Comparison of ENCODE assay signal across 27 mouse cellular contexts in genomic region chr15:103371741-103372140, GRCm38 (mm10). TPM values are rescaled to one million over a fixed set of nuclear protein-coding genes. Genes with fewer than 3 reads are reported as not detected.
DNase-seq lines count a peak whose midpoint lies in the region; ATAC-seq and TF ChIP-seq lines count a peak whose summit lies in the region.
"Had no signal": no experiment of that assay in that cellular context is flagged by ENCODE, and none has a peak within 500 bp of the region (broad histone marks: within the 10 kb centered on the region; RNA-seq: fewer than 3 reads in every experiment).

No protein-coding gene starts in this region.

- WGBS in heart, embryonic 10.5 days, result 68% methylated on average over 1 of the region's 1 CpGs
- 70% methylated on average over 1 of the region's 1 CpGs for WGBS in embryonic facial prominence, embryonic 15.5 days
- 81% methylated on average over 1 of the region's 1 CpGs for WGBS in limb, embryonic 14.5 days

- peak overlapping the region; percentile 47 for H3K27ac ChIP-seq in heart, embryonic 10.5 days
- peak overlapping the region; percentile 48; the same call in 1 of the 2 replicates for H3K27ac ChIP-seq in embryonic facial prominence, embryonic 15.5 days (replicated peaks)
- H3K27ac ChIP-seq in limb, embryonic 14.5 days (replicated peaks; ENCODE audit: low read depth, low read length), result peak overlapping the region; percentile 21; the same call in 1 of the 2 replicates
- H3K27ac ChIP-seq: forebrain, embryonic 10.5 days; hindbrain, embryonic 13.5 days; kidney, postnatal 0 days; liver, embryonic 12.5 days; midbrain, embryonic 12.5 days had no signal

- H3K36me3 ChIP-seq in heart, embryonic 10.5 days, result no peaks in the 10 kb centered on the region
- no peaks in the 10 kb centered on the region for H3K36me3 ChIP-seq in embryonic facial prominence, embryonic 15.5 days
- H3K36me3 ChIP-seq in limb, embryonic 14.5 days (ENCODE audit: control insufficient read depth, insufficient read depth, low read length), result no peaks in the 10 kb centered on the region
- H3K36me3 ChIP-seq: forebrain, embryonic 10.5 days; hindbrain, embryonic 13.5 days; liver, embryonic 12.5 days; midbrain, embryonic 12.5 days had no signal

- TF ChIP-seq POLR2A in limb, embryonic 14.5 days (IDR thresholded peaks at IDR 0.05; ENCODE audit: borderline replicate concordance, extremely low read depth, insufficient read depth, insufficient read length), result no peak

- H3K4me1 ChIP-seq in heart, embryonic 10.5 days, result peaks cover 48% of the 10 kb centered on the region
- peaks cover 24% of the 10 kb centered on the region for H3K4me1 ChIP-seq in embryonic facial prominence, embryonic 15.5 days
- peaks cover 26% of the 10 kb centered on the region for H3K4me1 ChIP-seq in limb, embryonic 14.5 days (ENCODE audit: control insufficient read depth, insufficient read depth, low read length)

- intact Hi-C loops in heart, postnatal 10 days (cut with DNase I), result no loop called here

- peak; percentile 42 for DNase-seq in heart, embryonic 10.5 days (ENCODE audit: low spot score)
- DNase-seq in heart, postnatal 10 days, result no peak
- peak; percentile 75 for DNase-seq in NIH3T3 (ENCODE audit: low read depth)
- no peak for DNase-seq in limb, embryonic 14.5 days (ENCODE audit: low spot score)
- no peak for DNase-seq in right cerebral cortex, adult 2 months (ENCODE audit: low spot score in 2 of 2)
- DNase-seq in lung, postnatal 10 days, result no peak
- DNase-seq in urinary bladder, adult 2 months (ENCODE audit: low spot score), result no peak
- DNase-seq: adrenal gland, postnatal 25 days; cerebellum, adult 8-10 months; cerebellum, postnatal 36 days; forebrain, postnatal 0 days; kidney, adult 11 months; left cerebral cortex, postnatal 4 days; lung, adult 2 months had no signal

- no peak for ATAC-seq in embryonic facial prominence, embryonic 15.5 days (ENCODE audit: insufficient number of reproducible peaks, low FRiP score, low TSS enrichment, low read depth)
- no peak for ATAC-seq in limb, embryonic 14.5 days (ENCODE audit: low FRiP score, low read depth)
- ATAC-seq: forebrain, postnatal 0 days; liver, embryonic 12.5 days had no signal

- no peak overlapping the region for H3K9ac ChIP-seq in embryonic facial prominence, embryonic 15.5 days
- no peak overlapping the region for H3K9ac ChIP-seq in limb, embryonic 14.5 days (ENCODE audit: low read depth, low read length, severe bottlenecking)
- H3K9ac ChIP-seq: forebrain, postnatal 0 days; hindbrain, embryonic 13.5 days; liver, embryonic 12.5 days; midbrain, embryonic 12.5 days had no signal

- H3K9me3 ChIP-seq in heart, embryonic 10.5 days, result no peaks in the 10 kb centered on the region
- H3K9me3 ChIP-seq in embryonic facial prominence, embryonic 15.5 days (replicated peaks), result no peaks in the 10 kb centered on the region
- H3K9me3 ChIP-seq in limb, embryonic 14.5 days (ENCODE audit: control insufficient read depth, low read length), result no peaks in the 10 kb centered on the region
- H3K9me3 ChIP-seq: forebrain, embryonic 10.5 days; hindbrain, embryonic 13.5 days; liver, embryonic 12.5 days; midbrain, embryonic 12.5 days had no signal

- H3K4me2 ChIP-seq in embryonic facial prominence, embryonic 15.5 days (replicated peaks), result no peak overlapping the region
- H3K4me2 ChIP-seq in limb, embryonic 14.5 days (replicated peaks; ENCODE audit: low read depth, low read length, severe bottlenecking), result no peak overlapping the region
- H3K4me2 ChIP-seq: hindbrain, embryonic 13.5 days; liver, embryonic 12.5 days; midbrain, embryonic 12.5 days had no signal

- H3K27me3 ChIP-seq in heart, embryonic 10.5 days (ENCODE audit: insufficient read depth, poor library complexity, severe bottlenecking), result no peaks in the 10 kb centered on the region
- H3K27me3 ChIP-seq in embryonic facial prominence, embryonic 15.5 days, result no peaks in the 10 kb centered on the region; the same call in 1 of the 2 replicates
- H3K27me3 ChIP-seq in limb, embryonic 14.5 days (ENCODE audit: control insufficient read depth, insufficient read depth, low read length), result no peaks in the 10 kb centered on the region

- H3K4me3 ChIP-seq in heart, embryonic 10.5 days, result no peak overlapping the region
- H3K4me3 ChIP-seq in embryonic facial prominence, embryonic 15.5 days (replicated peaks), result no peak overlapping the region
- H3K4me3 ChIP-seq in limb, embryonic 14.5 days (replicated peaks; ENCODE audit: low read length), result no peak overlapping the region
- H3K4me3 ChIP-seq: forebrain, embryonic 10.5 days; hindbrain, embryonic 13.5 days; liver, embryonic 12.5 days; midbrain, embryonic 12.5 days had no signal

RNA-seq across cellular contexts. Expression of gene Itga5, which starts 5.2 kb away (rescaled TPM):
- 60.6 and 98.7 TPM in 2 replicates for polyA plus RNA-seq in heart, embryonic 10.5 days (2016; fragmentation: Nextera tagmentation; extraction: Ambion mirVana)
- total RNA-seq in heart, postnatal 10 days (2021), result 100 to 1,000 TPM in 1 of 2 experiments, 10 to 100 TPM in 1; 89.4 to 101 TPM
- polyA plus RNA-seq in embryonic facial prominence, embryonic 15.5 days (2015; fragmentation: Nextera tagmentation; extraction: Ambion mirVana), result 51.2 and 52.2 TPM in 2 replicates
- 71.2 and 91.3 TPM in 2 replicates for polyA plus RNA-seq in limb, embryonic 14.5 days (2012; rRNA removed)
- polyA plus RNA-seq in limb, embryonic 14.5 days (2014; fragmentation: Nextera tagmentation; extraction: Ambion mirVana), result 63.4 and 66.5 TPM in 2 replicates
- polyA plus RNA-seq in urinary bladder, adult 2 months (2012; rRNA removed), result 138 and 146 TPM in 2 replicates

RNA-seq across cellular contexts. Expression of gene Zfp385a, which starts 31.8 kb away (rescaled TPM):
- polyA plus RNA-seq in heart, embryonic 10.5 days (2016; fragmentation: Nextera tagmentation; extraction: Ambion mirVana), result 8.9 and 15.8 TPM in 2 replicates
- total RNA-seq in heart, postnatal 10 days (2021), result 10 to 100 TPM; 24.3 to 26.2 TPM
- 16.1 and 18.9 TPM in 2 replicates for polyA plus RNA-seq in embryonic facial prominence, embryonic 15.5 days (2015; fragmentation: Nextera tagmentation; extraction: Ambion mirVana)
- 23.4 and 28.8 TPM in 2 replicates for polyA plus RNA-seq in limb, embryonic 14.5 days (2012; rRNA removed)
- polyA plus RNA-seq in limb, embryonic 14.5 days (2014; fragmentation: Nextera tagmentation; extraction: Ambion mirVana), result 16.4 and 19.1 TPM in 2 replicates
- polyA plus RNA-seq in urinary bladder, adult 2 months (2012; rRNA removed), result 9.9 and 15.6 TPM in 2 replicates

RNA-seq across cellular contexts. Expression of gene Gtsf1, which starts 58.5 kb away (rescaled TPM):
- polyA plus RNA-seq in heart, embryonic 10.5 days (2016; fragmentation: Nextera tagmentation; extraction: Ambion mirVana), result 3.9 and 21.8 TPM in 2 replicates
- under 1 TPM; 0.52 to 0.53 TPM for total RNA-seq in heart, postnatal 10 days (2021)
- polyA plus RNA-seq in embryonic facial prominence, embryonic 15.5 days (2015; fragmentation: Nextera tagmentation; extraction: Ambion mirVana), result not detected in 2 replicates
- 0.10 TPM in 1 of 2 replicates, not detected in the other for polyA plus RNA-seq in limb, embryonic 14.5 days (2012; rRNA removed)
- polyA plus RNA-seq in limb, embryonic 14.5 days (2014; fragmentation: Nextera tagmentation; extraction: Ambion mirVana), result not detected in 2 replicates
- polyA plus RNA-seq in urinary bladder, adult 2 months (2012; rRNA removed), result 0.08 TPM in 1 of 2 replicates, not detected in the other
- total RNA-seq: adrenal gland, postnatal 25 days; forebrain, postnatal 0 days; gastrocnemius, postnatal 25 days; layer of hippocampus, postnatal 14 days; left cerebral cortex, adult 8-10 months; left cerebral cortex, postnatal 4 days had no signal
- polyA plus RNA-seq: brain, embryonic 14.5 days; forebrain, embryonic 10.5 days; forebrain, postnatal 0 days; hindbrain, embryonic 13.5 days; kidney, postnatal 0 days; liver, embryonic 12.5 days; lung, adult 2 months; midbrain, embryonic 12.5 days; neural tube, embryonic 11.5 days; spleen, adult 2 months; thymus, postnatal 0 days had no signal

Comparison
In these comparisons a context has a peak if more than half of its experiments do, and no peak if none do; other contexts are left out.
1. DNase-seq: peak in heart, embryonic 10.5 days (single experiment) and NIH3T3 (single experiment); none in heart, postnatal 10 days (0 of 2), limb, embryonic 14.5 days (single experiment), right cerebral cortex, adult 2 months (0 of 2), lung, postnatal 10 days (single experiment) and urinary bladder, adult 2 months (single experiment).
2. Peak in every context shown above with its lines, with median percentiles within 50 percentile points of each other: H3K27ac ChIP-seq.